Mouse (Mus musculus) thymus, adult 18-20 months (tissue): ENCODE results near the gene Pcif1.

Source experiments
- DNase-seq, 2 experiments: peaks; one replicate each; pipeline ENCODE4 v3.0.0; 2022; ENCODE audit warnings: mixed read lengths in 2 of 2

Pcif1 gene

GRCm38 (mm10) chr2:164895885-164896284, 16.8 kb downstream of the Pcif1 start:
- DNase-seq: no peak

GRCm38 (mm10) chr2:164898008-164898407, 18.9 kb downstream of the Pcif1 start:
- DNase-seq: no peak

DNA sequence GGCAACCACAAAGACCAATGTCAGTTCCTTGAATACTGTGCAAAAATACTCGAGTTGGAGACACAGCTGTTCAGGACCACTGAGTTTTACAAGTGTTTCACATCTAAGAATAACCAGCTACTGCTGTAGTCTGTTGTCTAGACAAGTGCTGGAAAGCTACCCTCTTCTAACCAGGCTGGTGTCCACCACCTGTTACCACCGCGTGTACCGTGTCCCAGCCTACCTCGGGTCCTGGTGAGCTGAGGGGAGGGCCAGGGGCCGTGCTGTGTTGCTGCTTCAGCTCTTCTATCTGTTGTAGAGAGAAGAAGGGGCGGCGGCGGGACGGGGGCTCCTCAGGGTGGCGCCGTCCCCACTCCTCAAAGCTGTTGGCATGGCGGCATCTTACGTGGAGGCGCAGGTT, 19.9 kb downstream of the Pcif1 start:
- DNase-seq: no peak

DNA sequence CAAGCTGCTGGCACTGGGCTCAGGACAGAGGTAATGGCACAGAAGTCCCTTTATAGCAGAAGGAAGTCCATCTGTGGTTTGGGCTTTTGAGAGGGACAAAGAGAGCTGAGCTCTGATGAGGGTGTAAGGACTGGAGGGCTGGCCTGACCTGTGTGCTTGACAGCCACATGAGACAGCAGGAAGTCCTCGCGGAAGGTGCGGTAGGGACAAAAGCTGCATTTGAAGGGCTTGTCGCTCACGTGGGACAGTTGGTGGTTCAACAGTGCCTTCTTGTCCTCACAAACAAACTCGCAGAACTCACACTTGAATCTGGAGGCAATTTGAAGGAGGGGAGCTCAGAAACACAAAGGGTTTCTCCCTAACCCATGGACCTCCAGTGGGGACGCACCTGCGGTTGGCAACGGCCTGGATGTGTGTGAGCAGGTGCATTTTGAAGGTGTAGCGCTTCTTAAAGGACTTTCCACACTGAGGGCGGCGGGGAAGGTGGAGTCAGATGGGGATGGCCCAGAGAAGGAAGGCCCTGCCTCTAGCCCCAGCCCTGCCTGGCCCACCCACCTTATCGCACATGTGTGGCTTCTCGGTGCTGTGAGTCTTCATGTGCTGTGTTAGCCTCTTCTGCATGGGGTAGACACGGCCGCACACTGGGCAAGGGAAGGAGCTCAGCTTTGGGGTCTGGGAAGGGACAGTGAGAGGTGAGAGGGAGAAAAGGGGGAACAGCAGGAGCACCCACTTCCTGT, 20.8 kb downstream of the Pcif1 start:
- DNase-seq: no peak

DNA sequence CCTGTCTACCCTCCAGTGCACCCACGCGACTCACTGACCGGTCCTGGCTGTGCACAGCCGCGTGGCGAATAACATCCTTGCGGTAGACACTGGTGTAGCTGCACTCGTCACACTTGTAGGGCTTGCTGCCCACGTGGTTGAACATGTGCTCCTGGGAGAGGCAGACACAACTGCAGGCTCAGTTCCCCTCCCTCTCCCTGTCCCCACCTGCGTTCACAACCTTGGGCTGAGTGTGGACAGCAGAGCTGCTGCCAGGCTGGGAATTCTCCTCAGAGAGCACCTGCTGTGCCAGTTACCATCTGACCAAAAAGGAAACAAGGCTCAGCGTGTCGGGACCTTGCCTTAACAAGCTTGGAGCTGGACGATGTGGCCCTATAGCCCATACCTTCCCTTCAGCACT, 22.3 kb downstream of the Pcif1 start:
- no peak for DNase-seq

GRCm38 (mm10) chr2:164903496-164903895, 24.4 kb downstream of the Pcif1 start:
- no peak for DNase-seq

DNA sequence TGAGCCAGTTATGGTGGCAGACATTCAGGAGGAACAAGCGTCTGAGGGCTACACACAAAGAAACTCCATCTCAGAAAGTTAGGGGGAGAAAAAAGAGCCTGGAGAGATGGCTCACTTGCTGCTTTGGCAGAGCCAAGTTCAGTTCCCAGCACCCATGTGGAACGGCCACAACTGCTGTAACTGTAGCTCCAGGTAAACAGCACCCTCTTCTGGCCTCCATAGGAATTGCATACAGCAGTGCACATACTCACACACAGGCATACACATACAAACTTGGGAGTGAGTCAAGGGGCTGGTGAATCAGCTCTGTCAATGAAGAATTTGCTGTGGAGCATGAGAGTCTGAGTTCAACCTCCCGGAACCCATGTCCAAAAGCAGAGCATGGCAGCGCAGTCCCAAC, 27.0 kb downstream of the Pcif1 start:
- DNase-seq: no peak

DNA sequence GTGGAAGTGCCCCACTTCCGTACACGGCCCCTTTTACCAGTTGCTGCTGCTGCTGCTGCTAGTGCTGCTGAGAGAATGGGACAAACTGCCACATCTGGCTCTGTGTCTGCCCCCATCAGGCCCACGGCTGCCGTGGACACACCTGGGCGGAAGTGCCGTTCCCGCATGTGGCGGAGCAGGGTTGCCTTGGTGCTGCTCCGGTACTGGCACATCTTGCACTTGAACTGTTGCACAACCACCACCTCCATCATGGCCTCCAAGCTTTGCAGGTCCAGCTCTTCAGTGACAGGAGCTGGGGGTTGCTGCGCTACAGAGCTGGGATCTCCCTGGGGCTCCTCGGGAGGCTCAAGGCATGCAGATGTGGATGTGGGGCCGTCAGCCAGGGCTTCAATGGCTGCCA, 28.4 kb downstream of the Pcif1 start:
- DNase-seq: no peak

GRCm38 (mm10) chr2:164908011-164908410, 28.9 kb downstream of the Pcif1 start:
- no peak for DNase-seq

GRCm38 (mm10) chr2:164909100-164909499, 30.0 kb downstream of the Pcif1 start:
- DNase-seq: no peak

GRCm38 (mm10) chr2:164909542-164909941, 30.4 kb downstream of the Pcif1 start:
- DNase-seq: no peak

DNA sequence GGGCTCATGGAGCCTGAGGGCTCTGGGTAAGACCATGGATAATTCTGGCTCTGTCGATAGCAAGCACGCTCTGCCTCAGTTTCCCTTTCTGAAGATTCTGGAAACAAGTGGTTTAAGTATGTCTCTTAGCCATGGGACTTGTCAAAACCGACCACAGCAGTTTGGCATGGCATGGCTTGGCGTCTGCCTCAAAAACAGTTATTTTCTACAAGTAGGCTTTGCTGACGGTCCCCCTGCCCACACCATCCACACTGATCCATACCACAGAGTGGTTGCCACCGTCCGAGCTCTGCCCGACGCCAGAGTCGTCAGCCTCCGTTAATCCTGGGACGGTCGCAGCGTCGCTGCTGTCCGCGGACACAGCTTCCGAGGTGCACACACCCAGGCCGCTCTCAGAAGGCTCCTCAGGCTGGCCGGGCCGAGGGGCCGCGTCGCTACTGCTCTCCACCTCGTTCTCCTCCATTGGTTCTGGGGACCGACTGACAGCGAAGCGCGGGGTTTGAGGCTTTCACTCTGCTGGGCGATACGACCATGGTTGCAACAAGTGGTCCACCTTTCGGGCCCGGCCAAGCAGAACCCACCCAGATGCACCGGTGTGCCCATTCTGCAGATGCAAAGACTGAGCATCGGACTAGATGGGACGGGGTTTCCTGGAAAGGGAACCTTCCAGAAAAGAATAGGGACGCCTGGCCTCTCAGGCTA, 31.4 kb downstream of the Pcif1 start:
- no peak for DNase-seq

GRCm38 (mm10) chr2:164911086-164912048, 32.3 kb downstream of the Pcif1 start, which contains the start of gene Zfp335:
Gene Zfp335 (minus strand): TSS chr2:164911757.
- peak; percentile 81 to 88 for DNase-seq

DNA sequence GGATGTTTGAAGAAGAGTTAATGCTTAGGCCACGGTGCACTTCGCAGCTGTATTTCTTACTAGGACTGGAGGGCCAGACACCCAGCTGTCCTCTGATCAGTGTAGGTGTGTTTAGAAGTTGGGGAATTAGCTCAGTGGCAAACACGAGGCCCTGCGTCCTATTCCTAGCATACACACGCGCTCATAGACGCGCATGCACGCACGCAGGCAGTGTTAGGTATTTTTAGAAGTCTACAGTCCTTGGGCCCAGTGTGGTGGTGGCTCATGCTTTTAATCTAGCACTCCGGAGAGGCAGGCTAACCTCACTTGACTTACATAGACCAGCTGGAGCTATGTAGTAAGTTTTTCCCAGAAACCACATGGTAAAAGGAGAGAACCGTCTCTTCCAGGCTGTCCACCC, 33.0 kb downstream of the Pcif1 start:
- no peak for DNase-seq

- DNase-seq: no peak
Observed at GRCm38 (mm10) chr2:164912749-164913427, 33.8 kb downstream of the Pcif1 start.

DNA sequence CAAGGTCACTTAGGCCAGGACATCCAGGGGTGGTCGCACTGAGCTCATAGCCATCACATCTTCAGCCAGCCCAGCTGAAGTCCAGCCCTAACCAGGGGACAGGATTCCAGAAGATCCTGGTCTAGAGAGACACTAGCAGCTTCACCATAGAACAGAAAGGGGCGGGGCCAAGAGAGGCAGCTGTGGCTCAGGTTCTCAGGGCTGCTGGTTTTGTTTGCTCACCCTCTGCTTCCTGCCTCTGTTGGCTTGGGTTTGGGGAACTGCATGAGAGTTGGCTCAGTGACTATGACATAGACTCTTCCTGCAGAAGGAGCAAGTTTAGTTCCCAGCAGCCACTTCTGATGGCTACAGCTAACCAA, 34.3 kb downstream of the Pcif1 start:
- DNase-seq: peak; percentile 77 to 89

- DNase-seq: no peak
Observed at GRCm38 (mm10) chr2:164916820-164917219, 37.7 kb downstream of the Pcif1 start.

- DNase-seq: no peak
Observed at GRCm38 (mm10) chr2:164917371-164917770, 38.3 kb downstream of the Pcif1 start.

DNA sequence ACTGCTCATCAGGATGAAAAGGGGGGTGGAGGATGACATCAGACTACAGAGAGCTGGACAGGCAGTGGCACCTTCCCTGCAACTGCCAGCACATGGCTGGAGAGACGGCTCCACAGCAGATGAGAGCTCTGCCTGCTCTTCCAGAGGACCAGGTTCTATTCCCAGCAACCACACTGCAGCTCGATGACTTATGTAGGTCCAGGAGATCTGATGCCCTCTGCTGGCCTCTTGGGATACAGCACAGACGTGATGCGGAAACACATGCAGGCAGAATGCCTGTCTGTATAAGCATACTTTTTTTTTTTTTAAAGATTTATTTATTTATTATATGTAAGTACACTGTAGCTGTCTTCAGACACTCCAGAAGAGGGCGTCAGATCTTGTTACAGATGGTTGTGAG, 39.2 kb downstream of the Pcif1 start:
- peak; percentile 26 to 45 for DNase-seq

DNA sequence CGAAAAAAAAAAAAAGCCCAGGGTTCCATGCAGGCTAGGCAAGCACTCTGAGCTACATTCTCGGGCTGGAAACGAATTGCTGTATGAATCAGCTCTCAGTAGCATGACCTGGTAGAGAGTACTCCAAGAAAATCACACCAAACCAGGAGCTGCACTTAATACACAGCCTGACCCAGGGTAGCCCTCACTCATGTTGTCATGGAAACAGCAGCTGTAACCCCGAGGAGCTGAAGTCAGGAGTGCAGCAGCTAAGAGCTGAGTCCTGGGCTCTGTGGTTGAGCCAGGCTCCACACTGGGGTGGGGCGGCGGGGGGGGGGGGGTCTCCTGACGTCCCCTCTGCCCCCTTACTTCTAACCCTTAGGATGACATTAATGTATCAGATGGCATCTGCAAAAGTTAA, 42.9 kb downstream of the Pcif1 start:
- DNase-seq: no peak

DNA sequence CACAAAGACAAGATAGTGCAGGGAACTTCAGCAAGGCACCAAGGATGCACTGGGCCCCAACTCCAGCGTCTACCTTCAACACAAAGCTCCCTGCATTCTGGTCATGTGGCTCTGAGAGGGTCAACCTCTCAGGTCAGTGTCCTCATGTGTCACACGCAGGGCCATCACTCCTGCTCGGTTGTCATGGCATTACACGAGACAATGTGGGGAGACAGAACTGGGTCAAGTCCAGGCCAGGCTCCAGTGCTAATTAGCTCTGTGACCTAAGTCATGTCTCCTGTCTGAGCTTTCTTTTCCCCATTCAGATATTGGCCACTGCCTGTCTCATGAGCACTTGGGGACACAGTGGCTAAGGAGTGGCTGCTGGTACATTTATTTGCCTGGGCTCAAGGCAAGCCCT, 44.2 kb downstream of the Pcif1 start:
- DNase-seq: no peak

DNA sequence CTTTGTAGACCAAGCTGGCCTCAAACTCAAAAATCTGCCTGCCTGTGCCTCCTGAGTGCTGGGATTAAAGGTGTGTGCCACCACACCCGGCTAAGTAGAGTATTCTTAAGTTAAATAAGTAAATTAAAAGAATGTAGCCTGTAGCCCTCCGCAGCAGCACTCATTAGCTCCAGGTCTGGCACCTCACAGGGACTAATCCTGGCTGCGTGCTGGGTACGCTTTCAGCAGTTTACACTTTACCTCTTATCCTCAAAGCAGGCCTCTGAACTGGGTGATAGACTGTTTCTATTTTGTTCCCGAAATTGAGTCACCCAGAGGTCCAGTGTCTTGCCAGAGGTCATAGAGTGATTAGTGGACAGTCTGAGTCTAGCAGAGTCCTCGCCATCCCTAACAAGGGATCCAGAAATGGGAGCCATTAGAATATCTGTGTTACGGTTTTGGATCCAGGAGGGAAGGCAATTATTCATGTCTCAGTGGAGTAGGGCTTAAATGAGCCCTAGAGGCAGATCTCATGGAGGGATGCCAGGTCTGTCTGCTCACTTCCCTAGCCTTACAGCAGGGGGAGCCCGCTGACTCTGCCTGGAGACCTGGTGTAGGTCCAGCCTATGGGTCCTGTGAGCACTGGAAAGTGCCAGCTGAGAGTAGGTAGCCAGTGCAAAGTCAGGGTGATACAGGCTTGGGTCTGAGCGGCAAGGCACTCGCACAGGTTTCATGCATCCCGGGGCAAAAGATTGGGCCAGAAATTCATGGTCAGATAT, 45.2 kb downstream of the Pcif1 start:
- peak; percentile 68 to 72 for DNase-seq
